Mouse (Mus musculus) hindbrain, embryonic 12.5 days (tissue): Measurements from ENCODE around the gene Ccdc177. TPM values are rescaled to one million over a fixed set of nuclear protein-coding genes. Genes with fewer than 3 reads are reported as not detected.

ENCODE experiments used
- ATAC-seq: fragments of 200-750 bp; cut with Nextera tagmentation; 2 replicates; pipeline ENCODE4 v1.8.0; 2017; ENCODE audit warnings: moderate TSS enrichment; ENCODE audit not compliant: low FRiP score
- H3K27ac ChIP-seq: fragments of 300-500 bp; sonication (generic); 2 replicates; pipeline ENCODE4 v1.5.1; 2016; ENCODE audit warnings: mild to moderate bottlenecking
- H3K27me3 ChIP-seq: fragments of 300-500 bp; sonication (generic); 2 replicates; pipeline ENCODE4 v1.6.1; 2016; ENCODE audit warnings: mild to moderate bottlenecking
- H3K36me3 ChIP-seq: fragments of 300-500 bp; sonication (generic); 2 replicates; pipeline ENCODE4 v1.6.1; 2016; ENCODE audit warnings: mild to moderate bottlenecking
- H3K4me1 ChIP-seq: fragments of 300-500 bp; sonication (generic); 2 replicates; pipeline ENCODE4 v1.6.1; 2016
- H3K4me2 ChIP-seq: fragments of 300-500 bp; sonication (generic); replicated peaks from 2 replicates; pipeline ENCODE4 v1.6.1; 2016; ENCODE audit warnings: mild to moderate bottlenecking
- H3K4me3 ChIP-seq: fragments of 300-500 bp; sonication (generic); 2 replicates; pipeline ENCODE4 v1.5.1; 2016; ENCODE audit warnings: mild to moderate bottlenecking
- H3K9ac ChIP-seq: fragments of 300-500 bp; sonication (generic); 2 replicates; pipeline ENCODE4 v1.6.1; 2016; ENCODE audit warnings: mild to moderate bottlenecking, moderate library complexity
- H3K9me3 ChIP-seq: fragments of 300-500 bp; sonication (generic); replicated peaks from 2 replicates; pipeline ENCODE4 v1.6.1; 2016; ENCODE audit warnings: mild to moderate bottlenecking
- WGBS: fragments of 180-500 bp; shearing (Covaris S2); methylation state at CpG from one replicate; pipeline ENCODE4 v1.1.7; 2016; 5-methylcytosine and 5-hydroxymethylcytosine counted together
- polyA plus RNA-seq: library from polyadenylated mRNA; unstranded; fragments of >200 nt; fragmentation: Nextera tagmentation; extraction: Ambion mirVana; gene quantifications from 2 replicates; pipeline ENCODE4 v1.2.1, GENCODE M21; 2016

Gene Ccdc177
- polyA plus RNA-seq, 1 experiment from 2014 or later = 5.9 TPM

DNA sequence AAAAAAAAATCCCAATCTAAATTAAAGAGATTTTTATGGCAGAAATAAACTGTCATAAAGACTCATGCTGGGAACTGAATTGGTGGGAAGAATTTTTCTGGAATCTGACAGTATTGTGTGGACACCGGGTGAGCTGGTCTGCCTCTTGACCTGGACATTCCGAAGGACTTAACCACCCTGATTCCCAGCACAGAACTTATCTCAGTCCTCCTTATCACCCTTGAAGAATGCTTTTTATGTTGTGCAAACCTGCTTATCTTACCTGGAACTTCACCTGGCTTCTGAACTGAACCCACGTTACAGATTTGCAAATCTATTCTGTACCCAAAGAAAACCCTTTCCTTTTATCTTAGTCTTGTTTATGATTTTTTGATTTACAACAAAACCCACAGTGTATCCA, 21.7 kb upstream of the Ccdc177 start:
- Histone ChIP-seq H3K9ac (no peak overlapping the region), H3K36me3 (no peaks in the 10 kb centered on the region), H3K4me2 (no peak overlapping the region), H3K27ac (no peak overlapping the region), H3K9me3 (no peaks in the 10 kb centered on the region), H3K4me3 (no peak overlapping the region), H3K4me1 (no peaks in the 10 kb centered on the region), H3K27me3 (peaks cover 4% of the 10 kb centered on the region; the same call in 1 of the 2 replicates)
- no peak for ATAC-seq
- 83% methylated on average over 3 of the region's 3 CpGs for WGBS

DNA sequence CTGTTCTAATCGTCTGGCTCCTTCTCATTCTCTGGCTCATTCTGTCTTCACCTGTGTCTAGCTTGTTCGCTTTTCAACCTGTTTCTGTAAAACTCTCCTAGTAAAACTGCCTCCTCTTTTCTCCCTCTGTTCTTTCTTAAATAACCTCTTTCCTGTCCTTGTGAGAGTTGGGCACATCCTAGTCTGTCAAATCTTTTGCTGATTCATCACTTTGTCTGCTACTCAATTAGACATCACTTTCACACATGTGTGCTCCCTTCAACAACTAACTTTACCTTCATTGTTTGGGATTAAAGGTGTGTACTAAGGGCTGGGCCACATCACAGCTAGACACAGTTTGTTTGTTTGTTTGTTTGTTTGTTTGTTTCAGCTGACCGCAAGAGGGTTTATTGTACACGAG, 19.3 kb upstream of the Ccdc177 start:
- H3K27me3 ChIP-seq = no peaks in the 10 kb centered on the region
- no peaks in the 10 kb centered on the region for H3K36me3 ChIP-seq
- ATAC-seq = no peak
- H3K4me3 ChIP-seq = no peak overlapping the region
- no peaks in the 10 kb centered on the region for H3K9me3 ChIP-seq
- no peak overlapping the region for H3K27ac ChIP-seq
- H3K4me2 ChIP-seq = no peak overlapping the region
- H3K9ac ChIP-seq = no peak overlapping the region
- 90% methylated on average over 4 of the region's 4 CpGs for WGBS
- H3K4me1 ChIP-seq = no peaks in the 10 kb centered on the region

DNA sequence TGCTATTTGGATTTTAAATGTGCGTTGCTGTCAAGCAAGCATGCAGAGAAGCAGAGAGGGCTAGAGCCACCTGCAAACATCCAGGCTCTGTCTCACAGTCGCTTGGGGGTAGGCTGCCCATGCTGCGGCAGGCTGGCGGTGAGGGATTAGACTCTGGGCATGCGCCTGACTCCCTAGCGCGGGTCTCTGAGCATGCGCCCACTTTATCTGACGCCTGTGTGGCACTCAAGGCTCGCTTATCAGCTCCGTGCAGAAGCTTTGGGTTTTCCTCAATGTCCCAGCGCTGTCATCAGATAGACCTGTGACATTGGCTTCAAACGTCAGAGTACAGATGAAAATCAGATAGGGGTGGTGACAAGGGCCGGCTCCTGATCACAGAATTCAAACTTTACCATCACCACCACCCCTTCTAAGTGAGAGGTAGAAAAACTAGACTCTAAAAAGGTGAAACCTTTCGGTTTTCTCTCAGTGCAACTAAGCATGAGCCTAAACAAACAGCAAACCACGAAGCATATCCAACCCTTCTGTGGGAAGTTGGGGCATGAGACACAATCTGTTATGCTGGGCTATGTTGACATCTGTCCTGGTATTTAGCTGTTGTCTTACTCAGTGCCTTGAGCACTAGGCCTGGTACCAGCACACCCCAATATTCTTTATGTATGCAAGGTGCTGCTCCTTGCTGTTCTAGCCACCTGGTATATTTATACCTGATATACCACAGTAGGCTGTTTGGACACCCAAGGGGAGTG, 17.9 kb upstream of the Ccdc177 start:
- ATAC-seq = no peak
- Histone ChIP-seq H3K27ac (no peak overlapping the region), H3K4me3 (no peak overlapping the region), H3K36me3 (no peaks in the 10 kb centered on the region), H3K9ac (no peak overlapping the region), H3K4me1 (no peaks in the 10 kb centered on the region), H3K9me3 (no peaks in the 10 kb centered on the region), H3K4me2 (no peak overlapping the region), H3K27me3 (no peaks in the 10 kb centered on the region)
- 81% methylated on average over 16 of the region's 16 CpGs for WGBS

DNA sequence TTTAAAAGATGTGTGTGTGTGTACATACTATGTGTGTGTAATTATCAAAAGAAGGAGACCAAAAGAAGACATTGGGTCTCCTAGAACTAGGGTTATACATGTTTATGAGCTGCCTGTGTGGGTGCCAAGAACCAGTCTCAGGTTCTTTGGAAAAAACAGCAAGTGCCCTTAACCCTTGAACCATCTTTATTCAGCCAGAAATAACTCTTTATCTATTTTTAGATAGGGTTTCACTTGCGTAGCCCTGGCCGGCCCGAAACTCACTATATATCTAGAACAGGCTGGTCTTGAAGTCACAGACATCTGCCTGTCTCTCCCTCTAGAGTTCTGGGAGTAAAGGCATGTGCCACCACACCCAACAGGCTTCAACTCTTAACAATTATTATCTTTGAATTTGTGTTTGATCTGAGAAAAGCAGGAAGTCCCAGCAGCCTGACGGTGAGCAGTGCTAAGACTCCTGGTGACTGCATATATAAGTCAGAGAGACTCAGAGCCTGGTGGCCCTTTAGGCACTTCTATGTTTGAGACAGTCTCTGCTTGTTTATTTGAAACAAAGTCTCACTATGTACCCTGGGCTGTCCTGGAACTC, 15.7 kb upstream of the Ccdc177 start:
- Histone ChIP-seq H3K9me3 (no peaks in the 10 kb centered on the region), H3K4me3 (no peak overlapping the region), H3K36me3 (no peaks in the 10 kb centered on the region), H3K27me3 (no peaks in the 10 kb centered on the region), H3K9ac (no peak overlapping the region), H3K27ac (no peak overlapping the region), H3K4me1 (no peaks in the 10 kb centered on the region), H3K4me2 (no peak overlapping the region)
- no peak for ATAC-seq
- WGBS = 88% methylated on average over 4 of the region's 4 CpGs

DNA sequence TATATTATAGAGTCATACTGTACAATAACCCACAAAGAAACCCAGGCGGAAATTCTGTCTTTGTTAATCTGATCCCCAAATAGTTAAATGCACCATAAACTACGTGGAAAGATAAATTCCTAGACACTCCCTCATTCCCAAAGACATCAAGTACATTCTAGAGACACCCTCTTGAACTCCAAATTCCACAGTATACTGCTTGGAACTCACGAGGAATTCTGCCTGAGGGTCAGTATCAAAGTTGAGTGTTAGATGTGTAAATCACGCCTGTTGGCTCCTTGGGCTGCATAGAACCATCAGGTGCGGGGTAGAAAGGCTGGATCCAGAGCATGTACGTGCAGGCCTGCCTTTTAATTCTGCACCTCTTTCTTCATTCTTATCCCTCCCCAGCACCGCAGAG, 14.3 kb upstream of the Ccdc177 start:
- Histone ChIP-seq H3K27ac (no peak overlapping the region), H3K9me3 (no peaks in the 10 kb centered on the region), H3K36me3 (no peaks in the 10 kb centered on the region), H3K4me3 (no peak overlapping the region), H3K27me3 (no peaks in the 10 kb centered on the region), H3K4me2 (no peak overlapping the region), H3K4me1 (no peaks in the 10 kb centered on the region), H3K9ac (no peak overlapping the region)
- WGBS = 75% methylated on average over 7 of the region's 7 CpGs
- no peak for ATAC-seq

DNA sequence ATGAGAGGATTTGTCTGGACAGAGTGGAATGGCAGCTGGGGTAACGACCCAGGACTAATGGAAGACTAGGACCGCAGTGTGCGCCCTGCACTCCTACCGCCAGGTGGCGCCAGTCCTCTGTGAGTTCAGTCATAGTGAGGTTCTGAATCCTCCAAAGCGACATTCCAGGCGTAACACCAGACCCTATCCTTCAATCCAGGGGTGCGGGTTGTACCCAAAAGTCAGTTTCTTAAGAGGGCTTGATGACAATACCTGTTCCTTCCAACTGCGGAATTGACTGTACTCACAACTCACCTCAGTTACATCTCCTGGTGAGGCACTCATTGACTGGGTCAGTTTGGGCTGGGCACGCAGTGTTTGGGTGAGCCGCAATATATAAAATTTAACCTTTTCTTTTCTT, 9.2 kb upstream of the Ccdc177 start:
- no peak overlapping the region for H3K27ac ChIP-seq
- H3K4me2 ChIP-seq = 0 out of 2 replicates have a peak overlapping the region, but pooled peaks have one; percentile 21
- no peaks in the 10 kb centered on the region for H3K36me3 ChIP-seq
- peak; percentile 78; the same call in 1 of the 2 replicates for ATAC-seq
- no peaks in the 10 kb centered on the region; the same call in 1 of the 2 replicates for H3K27me3 ChIP-seq
- no peaks in the 10 kb centered on the region for H3K4me1 ChIP-seq
- WGBS = 21% methylated on average over 11 of the region's 11 CpGs
- no peaks in the 10 kb centered on the region for H3K9me3 ChIP-seq
- H3K4me3 ChIP-seq = no peak overlapping the region
- H3K9ac ChIP-seq = no peak overlapping the region

DNA sequence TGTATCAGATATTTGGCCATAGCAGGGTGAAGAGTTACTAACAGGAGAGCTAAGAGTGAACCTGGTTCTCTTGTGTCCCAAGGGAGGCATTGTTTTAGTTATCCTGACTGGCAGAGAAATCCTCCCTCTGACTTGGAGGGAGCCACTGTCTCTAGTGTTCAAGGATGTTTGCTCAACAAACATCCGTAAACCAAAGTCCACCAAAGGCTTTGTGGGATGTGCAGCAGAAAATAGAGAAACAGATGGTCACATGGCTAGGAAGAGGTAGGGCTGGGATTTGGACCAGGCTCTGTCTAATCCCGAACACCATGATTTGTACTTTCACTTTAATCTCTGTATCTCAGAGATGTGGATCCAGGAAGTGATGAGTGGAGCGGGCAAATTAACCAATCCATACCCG, 3.6 kb upstream of the Ccdc177 start:
- Histone ChIP-seq H3K4me1 (peaks cover 9% of the 10 kb centered on the region), H3K9ac (no peak overlapping the region), H3K4me3 (no peak overlapping the region), H3K4me2 (no peak overlapping the region), H3K27ac (no peak overlapping the region), H3K36me3 (no peaks in the 10 kb centered on the region; the same call in 1 of the 2 replicates), H3K27me3 (peaks cover 5% of the 10 kb centered on the region), H3K9me3 (no peaks in the 10 kb centered on the region)
- no peak for ATAC-seq
- WGBS = 73% methylated on average over 4 of the region's 4 CpGs

DNA sequence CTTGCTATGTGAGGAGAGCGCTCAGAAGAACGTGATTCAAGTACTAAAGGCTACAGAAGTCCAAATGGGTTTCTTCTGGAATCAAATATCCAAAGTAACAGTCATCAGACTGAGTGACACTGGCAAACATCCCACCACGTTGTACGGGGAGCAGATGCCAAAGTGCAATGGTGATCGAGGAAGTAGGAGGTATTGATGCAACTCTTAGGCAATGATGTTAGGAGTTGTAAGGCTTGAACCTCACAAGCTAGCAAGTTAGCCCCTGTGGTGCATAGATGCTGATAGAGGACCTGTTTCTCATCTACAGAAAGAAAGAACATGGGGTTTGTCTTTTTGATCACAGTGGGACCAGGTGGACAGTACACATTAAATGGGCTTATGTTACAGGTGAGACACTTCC, 2.5 kb upstream of the Ccdc177 start:
- Histone ChIP-seq H3K4me3 (no peak overlapping the region), H3K27ac (no peak overlapping the region), H3K36me3 (peaks cover 11% of the 10 kb centered on the region), H3K9ac (no peak overlapping the region), H3K9me3 (peaks cover 10% of the 10 kb centered on the region), H3K4me2 (no peak overlapping the region), H3K27me3 (peaks cover 16% of the 10 kb centered on the region), H3K4me1 (peaks cover 21% of the 10 kb centered on the region)
- no peak for ATAC-seq
- 91% methylated on average over 5 of the region's 5 CpGs for WGBS

DNA sequence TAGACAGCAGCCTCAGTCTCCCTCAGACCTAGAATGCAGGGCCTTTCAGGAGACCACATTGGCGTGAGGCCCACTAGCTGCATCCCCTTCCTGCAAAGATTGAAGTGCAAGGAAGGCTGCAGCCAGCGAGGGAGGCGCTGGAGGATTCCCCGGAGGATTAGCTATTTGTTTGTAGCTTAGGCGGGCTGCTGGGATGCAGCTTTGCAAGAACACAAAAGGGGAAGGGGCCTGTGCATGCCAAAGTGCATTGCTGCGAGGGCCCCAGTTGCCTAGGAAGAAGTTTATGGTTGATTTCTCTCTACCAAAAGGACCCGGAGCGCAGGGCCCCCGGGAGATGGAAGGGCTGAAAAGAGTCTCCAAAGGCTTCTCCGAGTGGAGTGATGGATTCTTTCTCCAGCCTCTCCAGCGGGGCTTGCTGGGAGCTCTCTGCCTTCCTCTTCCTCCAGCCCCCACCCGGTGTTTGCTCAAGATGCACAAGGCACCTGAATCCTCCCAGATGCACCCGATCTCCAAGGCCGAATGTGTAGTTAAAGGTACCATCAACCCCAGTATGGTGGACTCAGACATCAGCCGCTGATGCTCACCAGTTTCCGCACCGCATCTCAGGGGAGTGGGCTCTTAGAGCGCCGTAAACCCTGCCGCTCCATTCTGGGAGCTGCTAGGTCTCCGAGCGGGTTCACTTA, 633 bp downstream of the Ccdc177 start:
- Histone ChIP-seq H3K27me3 (peaks cover 34% of the 10 kb centered on the region), H3K4me1 (peaks cover 29% of the 10 kb centered on the region), H3K4me3 (peak overlapping the region; percentile 58), H3K9ac (peak overlapping the region; percentile 87), H3K36me3 (peaks cover 42% of the 10 kb centered on the region), H3K4me2 (peak overlapping the region; percentile 57), H3K27ac (peak overlapping the region; percentile 97), H3K9me3 (peaks cover 33% of the 10 kb centered on the region)
- ATAC-seq = peak; percentile 64
- under 1% methylated on average over 22 of the region's 22 CpGs for WGBS

DNA sequence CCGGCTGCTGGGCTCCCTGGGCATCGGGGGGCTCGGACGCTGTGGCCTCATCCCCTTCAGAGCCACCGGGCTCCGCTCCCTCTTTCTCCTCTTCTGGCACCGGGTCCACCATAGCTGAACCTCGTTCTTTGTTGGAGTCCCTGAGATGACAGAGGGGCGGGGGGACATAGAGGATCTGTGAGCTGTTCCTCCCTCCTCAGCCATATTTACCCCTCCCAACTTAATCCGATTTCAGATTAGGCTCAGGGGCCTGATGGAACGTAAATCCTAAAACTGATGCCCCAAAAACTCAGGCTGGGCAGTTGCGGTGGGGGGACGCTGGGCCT, 1.1 kb downstream of the Ccdc177 start:
- Histone ChIP-seq H3K4me3 (peak overlapping the region; percentile 58), H3K27ac (peak overlapping the region; percentile 97), H3K9me3 (peaks cover 34% of the 10 kb centered on the region), H3K9ac (peak overlapping the region; percentile 87), H3K4me2 (peak overlapping the region; percentile 57), H3K27me3 (peaks cover 34% of the 10 kb centered on the region), H3K4me1 (peaks cover 29% of the 10 kb centered on the region), H3K36me3 (peaks cover 47% of the 10 kb centered on the region)
- ATAC-seq = peak; percentile 8; the same call in 1 of the 2 replicates
- WGBS = 2% methylated on average over 13 of the region's 13 CpGs

DNA sequence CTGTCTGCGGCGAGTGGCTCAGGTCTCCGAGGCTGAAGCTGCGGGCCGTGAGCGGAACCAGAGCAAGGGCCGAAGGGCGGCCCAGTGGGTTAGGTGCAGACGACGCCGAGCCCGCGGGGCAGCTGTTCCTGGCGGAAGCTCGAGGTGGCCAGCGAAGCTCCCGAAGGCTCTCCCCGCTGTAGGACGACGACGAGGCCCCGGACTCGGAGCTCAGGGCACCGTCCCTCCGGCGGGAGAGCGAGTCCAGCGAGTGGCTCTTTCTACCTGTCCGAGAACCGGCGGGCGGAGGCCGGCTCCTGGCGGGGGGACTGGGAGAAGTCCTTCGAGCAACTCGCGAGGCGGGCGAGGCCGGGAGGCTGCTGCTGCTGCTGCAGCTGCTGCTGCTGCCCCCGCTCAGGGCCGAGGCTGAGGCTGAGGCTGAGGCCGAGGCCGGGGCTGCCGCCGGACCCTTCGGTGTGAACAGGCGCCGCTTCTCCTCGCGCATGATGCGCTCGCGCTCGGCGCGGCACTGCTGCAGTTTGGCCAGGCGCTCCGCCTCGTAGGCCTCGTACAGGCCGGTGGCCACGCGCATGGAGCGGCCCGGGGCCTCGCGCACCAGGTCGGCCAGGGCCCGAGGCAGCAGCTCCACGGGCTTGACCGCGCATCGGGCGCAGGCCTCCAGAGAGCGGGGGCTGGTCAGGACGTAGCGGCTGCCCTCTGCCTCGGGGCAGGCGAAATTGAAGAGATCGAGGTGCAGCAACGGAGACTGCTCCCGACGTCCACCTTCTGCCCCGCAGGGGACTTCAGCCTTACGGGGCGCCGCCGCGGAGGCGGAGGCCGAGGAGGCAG, 1.7 kb downstream of the Ccdc177 start:
- H3K9ac ChIP-seq = peak overlapping the region; percentile 87
- H3K4me3 ChIP-seq = peak overlapping the region; percentile 58
- H3K27me3 ChIP-seq = peaks cover 34% of the 10 kb centered on the region
- peaks cover 29% of the 10 kb centered on the region for H3K4me1 ChIP-seq
- peak overlapping the region; percentile 97 for H3K27ac ChIP-seq
- H3K4me2 ChIP-seq = peak overlapping the region; percentile 57
- H3K9me3 ChIP-seq = peaks cover 34% of the 10 kb centered on the region
- H3K36me3 ChIP-seq = peaks cover 53% of the 10 kb centered on the region
- 14% methylated on average over 92 of the region's 92 CpGs for WGBS
- no peak for ATAC-seq
